Mouse (Mus musculus) megakaryocyte-erythroid progenitor cell, adult 5-6 weeks (primary cell): ENCODE data around the gene Wdr78. TPM values are rescaled to one million over a fixed set of nuclear protein-coding genes. Genes with fewer than 3 reads are reported as not detected.

Source experiments
- ATAC-seq: replicated peaks from 2 replicates; pipeline ENCODE4 v1.8.0; 2016; ENCODE audit warnings: mild to moderate bottlenecking, inconsistent platforms; ENCODE audit not compliant: severe bottlenecking, poor library complexity, low FRiP score, low TSS enrichment
- total RNA-seq, 2 experiments: library from RNA; stranded (forward) in 1 of 2; stranded (reverse) in 1 of 2; fragments of 200-1000, 215-1000 nt in 1 of 2; fragments of >200 nt in 1 of 2; fragmentation: Nextera tagmentation in 1 of 2; gene quantifications; 2 replicates each; pipeline ENCODE4 v1.2.3; 2014 to 2017

The Wdr78 gene
- total RNA-seq, 2 experiments from 2014 or later = 1.6 to 5.0 TPM

- no peak for ATAC-seq
Measured at GRCm38 (mm10) chr4:103067906-103068655, 46.3 kb downstream of the Wdr78 start.

GRCm38 (mm10) chr4:103064976-103065375 is 49.4 kb downstream of the Wdr78 start:
- no peak for ATAC-seq

- no peak for ATAC-seq
Measured at GRCm38 (mm10) chr4:103064421-103064820, 49.9 kb downstream of the Wdr78 start.

GRCm38 (mm10) chr4:103056909-103057308 is 57.4 kb downstream of the Wdr78 start:
- ATAC-seq = no peak

- ATAC-seq = no peak
Measured at GRCm38 (mm10) chr4:103048046-103048445, 66.3 kb downstream of the Wdr78 start.

GRCm38 (mm10) chr4:103042997-103043396 is 71.4 kb downstream of the Wdr78 start:
- ATAC-seq = no peak

- no peak for ATAC-seq
Measured at GRCm38 (mm10) chr4:103039838-103040191, 74.5 kb downstream of the Wdr78 start.

GRCm38 (mm10) chr4:103039103-103039837 is 75.1 kb downstream of the Wdr78 start:
- ATAC-seq = no peak

GRCm38 (mm10) chr4:103028177-103029088 is 85.9 kb downstream of the Wdr78 start:
- ATAC-seq = no peak

- no peak for ATAC-seq
Measured at GRCm38 (mm10) chr4:103027745-103028144, 86.6 kb downstream of the Wdr78 start.

- ATAC-seq = no peak
Measured at GRCm38 (mm10) chr4:103026621-103027020, 87.7 kb downstream of the Wdr78 start, which contains the start of gene Insl5. Insl5 (minus strand) TSS chr4:103026842.

- ATAC-seq = no peak
Measured at GRCm38 (mm10) chr4:103013490-103013889, 100.9 kb downstream of the Wdr78 start.

GRCm38 (mm10) chr4:103011823-103012222 is 102.5 kb downstream of the Wdr78 start:
- no peak for ATAC-seq

- no peak for ATAC-seq
Measured at GRCm38 (mm10) chr4:103010734-103011133, 103.6 kb downstream of the Wdr78 start.

- ATAC-seq = no peak
Measured at GRCm38 (mm10) chr4:103006943-103007418, 107.4 kb downstream of the Wdr78 start.

- ATAC-seq = no peak
Measured at GRCm38 (mm10) chr4:103006266-103006665, 108.1 kb downstream of the Wdr78 start.

- no peak for ATAC-seq
Measured at GRCm38 (mm10) chr4:103005190-103005945, 109.0 kb downstream of the Wdr78 start.

GRCm38 (mm10) chr4:103004681-103005080 is 109.7 kb downstream of the Wdr78 start:
- no peak for ATAC-seq

- ATAC-seq = no peak
Measured at GRCm38 (mm10) chr4:102991685-102992084, 122.7 kb downstream of the Wdr78 start.
